Mouse (Mus musculus) embryonic facial prominence, embryonic 11.5 days (tissue): ENCODE results near the gene H2-DMa. TPM values are rescaled to one million over a fixed set of nuclear protein-coding genes. Genes with fewer than 3 reads are reported as not detected.

ENCODE experiments used
- ATAC-seq: fragments of 200-750 bp; cut with Nextera tagmentation; replicated peaks from 2 replicates; pipeline ENCODE4 v1.8.0; 2017; ENCODE audit warnings: low read depth; ENCODE audit not compliant: insufficient number of reproducible peaks, low FRiP score, low TSS enrichment
- DNase-seq: peaks from one replicate; pipeline ENCODE4 v3.0.0-alpha.2; 2015; ENCODE audit warnings: low spot score
- H3K27ac ChIP-seq: fragments of 300-500 bp; sonication (generic); replicated peaks from 2 replicates; pipeline ENCODE4 v1.5.1; 2014; ENCODE audit warnings: mild to moderate bottlenecking, low read depth, low read length, control low read depth
- H3K27me3 ChIP-seq: fragments of 300-500 bp; sonication (generic); 2 replicates; pipeline ENCODE4 v1.6.1; 2014; ENCODE audit warnings: mild to moderate bottlenecking, low read length, moderate library complexity, mixed read lengths; ENCODE audit not compliant: control insufficient read depth, insufficient read depth
- H3K36me3 ChIP-seq: fragments of 300-500 bp; sonication (generic); replicated peaks from 2 replicates; pipeline ENCODE4 v1.6.1; 2014; ENCODE audit warnings: low read depth, mild to moderate bottlenecking, low read length, moderate library complexity, mixed read lengths; ENCODE audit not compliant: control insufficient read depth, insufficient read depth
- H3K4me1 ChIP-seq: fragments of 300-500 bp; sonication (generic); 2 replicates; pipeline ENCODE4 v1.6.1; 2014; ENCODE audit warnings: low read length, mixed read lengths; ENCODE audit not compliant: control insufficient read depth, insufficient read depth
- H3K4me2 ChIP-seq: fragments of 300-500 bp; sonication (generic); 2 replicates; pipeline ENCODE4 v1.6.1; 2014; ENCODE audit warnings: low read depth, mild to moderate bottlenecking, control low read depth, low read length, moderate library complexity
- H3K4me3 ChIP-seq: fragments of 300-500 bp; sonication (generic); 2 replicates; pipeline ENCODE4 v1.5.1; 2014; ENCODE audit warnings: low read depth, low read length, control low read depth
- H3K9ac ChIP-seq: fragments of 300-500 bp; sonication (generic); replicated peaks from 2 replicates; pipeline ENCODE4 v1.6.1; 2014; ENCODE audit warnings: mild to moderate bottlenecking, control low read depth, low read length
- H3K9me3 ChIP-seq: fragments of 300-500 bp; sonication (generic); replicated peaks from 2 replicates; pipeline ENCODE4 v1.6.1; 2016; ENCODE audit warnings: mild to moderate bottlenecking, low read length, inconsistent platforms, mixed read lengths; ENCODE audit not compliant: control insufficient read depth
- WGBS: fragments of 180-500 bp; shearing (Covaris S2); extraction: QIAGEN DNeasy Blood & Tissue Kit; methylation state at CpG from one replicate; pipeline ENCODE4 v1.1.7; 2014; 5-methylcytosine and 5-hydroxymethylcytosine counted together
- polyA plus RNA-seq: library from polyadenylated mRNA; unstranded; fragments of >200 nt; fragmentation: Nextera tagmentation; extraction: Ambion mirVana; gene quantifications from 2 replicates; pipeline ENCODE4 v1.2.1, GENCODE M21; 2014

The H2-DMa gene
- polyA plus RNA-seq, 1 experiment from 2014 or later: 9.7 TPM

- no peak within 1 kb of the TSS for H3K4me2 ChIP-seq
- H3K36me3 ChIP-seq: no peaks in the 10 kb centered on the region
- 56% methylated on average over 4 of the region's 4 CpGs for WGBS
- no peaks in the 10 kb centered on the region for H3K27me3 ChIP-seq
- H3K9ac ChIP-seq: no peak within 1 kb of the TSS
- DNase-seq (peak; percentile 62), ATAC-seq (no peak)
- H3K27ac ChIP-seq: no peak within 1 kb of the TSS
- no peaks in the 10 kb centered on the region for H3K4me1 ChIP-seq
- H3K4me3 ChIP-seq: no peak within 1 kb of the TSS
- no peaks in the 10 kb centered on the region for H3K9me3 ChIP-seq
Observed at GRCm38 (mm10) chr17:34152923-34153322, 33.6 kb downstream of the H2-DMa start, which contains the start of gene H2-DMb1. TSS of gene H2-DMb1 (plus strand) at chr17:34153072.

GRCm38 (mm10) chr17:34155534-34155933 lies 36.2 kb downstream of the H2-DMa start:
- Histone ChIP-seq H3K36me3 (no peaks in the 10 kb centered on the region), H3K9ac (no peak overlapping the region), H3K4me2 (no peak overlapping the region), H3K9me3 (no peaks in the 10 kb centered on the region), H3K27me3 (no peaks in the 10 kb centered on the region), H3K4me3 (no peak overlapping the region), H3K27ac (no peak overlapping the region), H3K4me1 (no peaks in the 10 kb centered on the region)
- DNase-seq: no peak
- no peak for ATAC-seq
- 62% methylated on average over 5 of the region's 5 CpGs for WGBS

DNA sequence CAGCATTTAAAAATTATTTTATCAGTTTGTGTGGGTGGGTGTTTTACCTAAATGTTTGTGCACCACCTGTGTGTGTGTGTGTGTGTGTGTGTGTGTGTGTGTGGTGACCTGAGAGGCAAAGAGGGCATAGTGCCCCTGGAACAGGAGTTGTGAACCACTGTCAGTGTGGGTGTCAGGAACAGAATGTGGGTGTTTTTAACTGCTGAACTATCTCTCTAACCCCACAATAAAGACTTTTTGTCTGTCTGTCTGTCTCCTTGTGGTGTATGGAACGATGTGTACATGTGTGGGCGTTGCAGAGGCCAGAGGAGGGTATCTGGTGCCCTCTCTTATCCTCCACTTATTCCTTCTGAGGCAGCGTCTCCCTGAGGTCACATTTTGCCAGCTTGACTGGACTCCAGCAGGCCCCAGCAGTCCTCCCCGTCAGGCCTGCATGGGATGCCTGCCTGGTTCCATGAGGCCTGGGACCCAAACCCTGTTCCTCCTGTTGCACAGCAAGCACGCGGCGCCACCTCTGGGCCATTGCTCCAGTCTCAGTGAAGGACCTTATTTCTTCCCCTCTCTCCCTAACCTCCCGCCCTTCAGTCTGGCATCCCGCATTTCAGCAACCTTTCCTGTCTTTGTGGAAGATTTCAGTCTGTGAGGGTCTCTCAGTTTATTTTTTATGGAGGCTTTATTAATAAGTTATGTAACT lies 45.0 kb downstream of the H2-DMa start:
- DNase-seq: no peak
- WGBS: 37% methylated on average over 9 of the region's 9 CpGs
- ATAC-seq: no peak

GRCm38 (mm10) chr17:34165033-34165730 lies 45.8 kb downstream of the H2-DMa start:
- DNase-seq (no peak), ATAC-seq (no peak)
- no peak overlapping the region for H3K4me2 ChIP-seq
- no peaks in the 10 kb centered on the region for H3K4me1 ChIP-seq
- no peak overlapping the region for H3K27ac ChIP-seq
- no peaks in the 10 kb centered on the region for H3K9me3 ChIP-seq
- 78% methylated on average over 6 of the region's 6 CpGs for WGBS
- no peak overlapping the region for H3K9ac ChIP-seq
- H3K36me3 ChIP-seq: no peaks in the 10 kb centered on the region
- H3K27me3 ChIP-seq: no peaks in the 10 kb centered on the region
- no peak overlapping the region for H3K4me3 ChIP-seq

More for the DNA sequence above, 45.0 kb downstream of the H2-DMa start:
- no peak overlapping the region for H3K9ac ChIP-seq
- no peaks in the 10 kb centered on the region for H3K27me3 ChIP-seq
- H3K9me3 ChIP-seq: no peaks in the 10 kb centered on the region
- no peak overlapping the region for H3K4me2 ChIP-seq
- H3K27ac ChIP-seq: no peak overlapping the region
- no peaks in the 10 kb centered on the region for H3K4me1 ChIP-seq
- no peak overlapping the region for H3K4me3 ChIP-seq
- no peaks in the 10 kb centered on the region for H3K36me3 ChIP-seq

- Histone ChIP-seq H3K36me3 (no peaks in the 10 kb centered on the region), H3K4me2 (no peak overlapping the region), H3K27me3 (no peaks in the 10 kb centered on the region), H3K4me3 (no peak overlapping the region), H3K4me1 (no peaks in the 10 kb centered on the region), H3K27ac (no peak overlapping the region), H3K9me3 (no peaks in the 10 kb centered on the region), H3K9ac (no peak overlapping the region)
- no peak for ATAC-seq
- WGBS: 4% methylated on average over 2 of the region's 2 CpGs
- peak; percentile 66 for DNase-seq
Observed at GRCm38 (mm10) chr17:34169279-34169678, 49.9 kb downstream of the H2-DMa start.

DNA sequence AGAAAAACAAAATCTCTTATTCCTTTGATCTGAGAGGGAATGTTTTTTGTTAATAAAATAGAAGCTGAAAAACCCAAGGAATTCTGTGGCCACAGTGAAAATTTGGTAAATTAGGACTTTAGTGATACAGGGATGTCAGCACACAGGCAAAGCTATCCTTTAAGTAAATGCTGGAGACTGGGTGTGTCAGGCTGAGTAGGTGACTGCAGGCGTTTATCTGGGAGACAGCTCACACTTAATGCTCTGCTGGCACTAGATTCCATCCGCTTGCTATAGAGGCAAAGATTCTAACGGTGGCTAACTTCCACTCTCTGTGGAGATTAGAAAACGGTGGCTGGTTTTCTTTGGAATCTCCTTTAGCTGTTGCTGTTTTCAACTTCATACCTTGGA lies 51.1 kb downstream of the H2-DMa start:
- no peaks in the 10 kb centered on the region for H3K4me1 ChIP-seq
- H3K4me3 ChIP-seq: no peak overlapping the region
- ATAC-seq (no peak), DNase-seq (no peak)
- H3K9ac ChIP-seq: no peak overlapping the region
- no peaks in the 10 kb centered on the region for H3K27me3 ChIP-seq
- H3K27ac ChIP-seq: no peak overlapping the region
- H3K9me3 ChIP-seq: no peaks in the 10 kb centered on the region
- H3K4me2 ChIP-seq: no peak overlapping the region
- WGBS: 26% methylated on average over 4 of the region's 4 CpGs
- no peaks in the 10 kb centered on the region for H3K36me3 ChIP-seq

- no peaks in the 10 kb centered on the region for H3K27me3 ChIP-seq
- WGBS: 44% methylated on average over 13 of the region's 13 CpGs
- no peaks in the 10 kb centered on the region for H3K9me3 ChIP-seq
- peak; percentile 85 for DNase-seq
- H3K9ac ChIP-seq: no peak overlapping the region
- H3K4me3 ChIP-seq: no peak overlapping the region
- H3K4me1 ChIP-seq: no peaks in the 10 kb centered on the region
- no peak overlapping the region for H3K4me2 ChIP-seq
- no peak for ATAC-seq
- H3K36me3 ChIP-seq: no peaks in the 10 kb centered on the region
- no peak overlapping the region for H3K27ac ChIP-seq
Observed at GRCm38 (mm10) chr17:34170877-34171498, 51.6 kb downstream of the H2-DMa start.

DNA sequence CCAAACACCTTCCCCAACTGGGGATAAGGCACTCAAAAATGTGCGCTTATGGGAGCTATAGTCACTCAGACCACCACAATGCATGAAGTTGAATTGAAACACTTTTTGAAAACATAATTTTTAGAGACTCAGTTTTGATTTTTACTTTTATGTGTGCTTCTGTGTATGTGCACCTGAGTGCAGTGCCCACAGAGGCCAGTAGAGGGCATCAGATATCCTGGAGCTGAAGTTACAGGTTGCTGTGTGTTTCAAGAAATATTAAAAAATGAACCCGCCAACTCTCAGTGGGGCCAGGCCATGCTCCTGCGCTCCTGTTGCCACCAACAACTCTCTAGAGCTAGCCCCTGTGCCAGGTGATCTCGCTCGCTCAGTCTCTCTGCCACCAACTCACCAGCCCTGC lies 53.2 kb downstream of the H2-DMa start:
- ATAC-seq (no peak), DNase-seq (no peak)
- no peaks in the 10 kb centered on the region for H3K36me3 ChIP-seq
- no peak overlapping the region for H3K27ac ChIP-seq
- no peaks in the 10 kb centered on the region for H3K4me1 ChIP-seq
- no peak overlapping the region for H3K4me2 ChIP-seq
- H3K27me3 ChIP-seq: no peaks in the 10 kb centered on the region
- no peak overlapping the region for H3K9ac ChIP-seq
- 96% methylated on average over 5 of the region's 5 CpGs for WGBS
- H3K9me3 ChIP-seq: no peaks in the 10 kb centered on the region
- H3K4me3 ChIP-seq: no peak overlapping the region
